In genomic region chr7:125828561-125828960, GRCm38 (mm10) we compare ENCODE assay signal across 16 mouse cellular contexts.
A peak's percentile ranks its signal among the peaks of the same experiment; 100 is the strongest.
DNase-seq lines count a peak whose midpoint lies in the region; ATAC-seq and TF ChIP-seq lines count a peak whose summit lies in the region.
"Had no signal": no experiment of that assay in that cellular context is flagged by ENCODE, and none has a peak within 500 bp of the region (broad histone marks: within the 10 kb centered on the region; RNA-seq: fewer than 3 reads in every experiment).

No protein-coding gene starts in this region.

- TF ChIP-seq CTCF in liver, postnatal 0 days (IDR thresholded peaks at IDR 0.05; ENCODE audit: low read depth): no peak

- H3K9ac ChIP-seq in heart, embryonic 16.5 days (ENCODE audit: low read length): peak overlapping the region; percentile 55
- H3K9ac ChIP-seq in lung, embryonic 16.5 days (ENCODE audit: low read length): no peak overlapping the region
- H3K9ac ChIP-seq in forebrain, embryonic 14.5 days (ENCODE audit: low read length): no peak overlapping the region
- H3K9ac ChIP-seq in midbrain, embryonic 16.5 days (ENCODE audit: low read depth, low read length): no peak overlapping the region
- H3K9ac ChIP-seq in liver, postnatal 0 days (replicated peaks): no peak overlapping the region
- H3K9ac ChIP-seq: midbrain, embryonic 12.5 days; neural tube, embryonic 13.5 days; stomach, embryonic 15.5 days had no signal

- H3K4me3 ChIP-seq in heart, embryonic 16.5 days (ENCODE audit: low read length): no peak overlapping the region
- H3K4me3 ChIP-seq in lung, embryonic 16.5 days (ENCODE audit: low read length): no peak overlapping the region
- H3K4me3 ChIP-seq in forebrain, embryonic 14.5 days (ENCODE audit: low read depth, low read length): no peak overlapping the region
- H3K4me3 ChIP-seq in midbrain, embryonic 16.5 days (ENCODE audit: low read depth, low read length): no peak overlapping the region
- H3K4me3 ChIP-seq in liver, postnatal 0 days (ENCODE audit: low read depth, low read length): no peak overlapping the region
- H3K4me3 ChIP-seq: gastrocnemius, adult 2 months; midbrain, embryonic 12.5 days; neural tube, embryonic 13.5 days; stomach, embryonic 15.5 days had no signal

- H3K36me3 ChIP-seq in heart, embryonic 16.5 days (ENCODE audit: control insufficient read depth, insufficient read depth): no peaks in the 10 kb centered on the region
- peaks cover 2% of the 10 kb centered on the region; the same call in 1 of the 2 replicates for H3K36me3 ChIP-seq in lung, embryonic 16.5 days (ENCODE audit: control insufficient read depth, insufficient read depth, low read length)
- 0 out of 2 replicates have a peak, but pooled peaks cover 5% of the 10 kb centered on the region for H3K36me3 ChIP-seq in forebrain, embryonic 14.5 days (ENCODE audit: control insufficient read depth, insufficient read depth, low read length)
- no peaks in the 10 kb centered on the region for H3K36me3 ChIP-seq in midbrain, embryonic 16.5 days (ENCODE audit: control insufficient read depth, insufficient read depth, low read length)
- H3K36me3 ChIP-seq in liver, postnatal 0 days (replicated peaks; ENCODE audit: insufficient read depth, low read length): peaks cover 3% of the 10 kb centered on the region; the same call in 1 of the 2 replicates
- H3K36me3 ChIP-seq: midbrain, embryonic 12.5 days; stomach, embryonic 15.5 days had no signal

- no peak for DNase-seq in heart, adult 18-20 months
- DNase-seq in lung, postnatal 10 days: no peak
- DNase-seq in forebrain, embryonic 14.5 days (ENCODE audit: low spot score): no peak
- no peak for DNase-seq in liver, postnatal 0 days
- DNase-seq: adrenal gland, postnatal 36 days; gastrocnemius, adult 2 months; kidney, adult 8-10 months; thymus, postnatal 25 days had no signal

- H3K9me3 ChIP-seq in heart, embryonic 16.5 days (replicated peaks; ENCODE audit: control insufficient read depth, low read length): no peaks in the 10 kb centered on the region
- H3K9me3 ChIP-seq in lung, embryonic 16.5 days (ENCODE audit: control insufficient read depth, low read length): no peaks in the 10 kb centered on the region
- H3K9me3 ChIP-seq in forebrain, embryonic 14.5 days (replicated peaks; ENCODE audit: control insufficient read depth, low read length): no peaks in the 10 kb centered on the region
- H3K9me3 ChIP-seq in midbrain, embryonic 16.5 days (replicated peaks; ENCODE audit: control insufficient read depth, low read length, poor library complexity, severe bottlenecking): no peaks in the 10 kb centered on the region
- no peaks in the 10 kb centered on the region for H3K9me3 ChIP-seq in liver, postnatal 0 days (ENCODE audit: low read length)
- H3K9me3 ChIP-seq: midbrain, embryonic 12.5 days; neural tube, embryonic 13.5 days; stomach, embryonic 15.5 days had no signal

- no peaks in the 10 kb centered on the region for H3K27me3 ChIP-seq in heart, embryonic 16.5 days (ENCODE audit: control insufficient read depth, insufficient read depth, low read length)
- H3K27me3 ChIP-seq in lung, embryonic 16.5 days (ENCODE audit: control insufficient read depth, insufficient read depth, low read depth, low read length): no peaks in the 10 kb centered on the region
- H3K27me3 ChIP-seq in forebrain, embryonic 14.5 days (replicated peaks; ENCODE audit: control insufficient read depth, insufficient read depth, low read length): no peaks in the 10 kb centered on the region
- no peaks in the 10 kb centered on the region for H3K27me3 ChIP-seq in midbrain, embryonic 16.5 days (ENCODE audit: control insufficient read depth, insufficient read depth, low read depth, low read length)
- no peaks in the 10 kb centered on the region for H3K27me3 ChIP-seq in liver, postnatal 0 days (ENCODE audit: insufficient read depth, low read length)
- H3K27me3 ChIP-seq: midbrain, embryonic 12.5 days; neural tube, embryonic 13.5 days; stomach, embryonic 15.5 days had no signal

- peak overlapping the region; percentile 95 for H3K27ac ChIP-seq in heart, embryonic 16.5 days (ENCODE audit: low read length)
- peak overlapping the region; percentile 46; the same call in 1 of the 2 replicates for H3K27ac ChIP-seq in lung, embryonic 16.5 days (ENCODE audit: low read length)
- peak overlapping the region; percentile 79 for H3K27ac ChIP-seq in forebrain, embryonic 14.5 days (ENCODE audit: low read depth, low read length)
- H3K27ac ChIP-seq in midbrain, embryonic 16.5 days (ENCODE audit: low read length): peak overlapping the region; percentile 80
- H3K27ac ChIP-seq in liver, postnatal 0 days (ENCODE audit: low read depth): no peak overlapping the region
- H3K27ac ChIP-seq: gastrocnemius, adult 2 months; midbrain, embryonic 12.5 days; stomach, embryonic 15.5 days had no signal

- ATAC-seq in heart, embryonic 16.5 days (replicated peaks; ENCODE audit: extremely low read depth, insufficient read depth, low FRiP score): no peak
- ATAC-seq in lung, embryonic 16.5 days (ENCODE audit: low read depth): no peak
- ATAC-seq in forebrain, embryonic 14.5 days: peak; percentile 51; the same call in 1 of the 2 replicates
- no peak for ATAC-seq in midbrain, embryonic 16.5 days
- ATAC-seq in liver, postnatal 0 days: no peak
- ATAC-seq: CD4-positive, CD25-positive, alpha-beta regulatory T cell, adult 4 months; lung, postnatal 0 days had no signal

- no peak for TF ChIP-seq EP300 in liver, postnatal 0 days (IDR thresholded peaks at IDR 0.05; ENCODE audit: low read depth)

- peak overlapping the region; percentile 50 for H3K4me2 ChIP-seq in heart, embryonic 16.5 days (ENCODE audit: low read depth, low read length)
- H3K4me2 ChIP-seq in lung, embryonic 16.5 days (ENCODE audit: low read depth, low read length): no peak overlapping the region
- H3K4me2 ChIP-seq in forebrain, embryonic 14.5 days (ENCODE audit: low read length): no peak overlapping the region
- H3K4me2 ChIP-seq in midbrain, embryonic 16.5 days (ENCODE audit: low read length): no peak overlapping the region
- no peak overlapping the region for H3K4me2 ChIP-seq in liver, postnatal 0 days (ENCODE audit: low read depth, low read length)
- H3K4me2 ChIP-seq: midbrain, embryonic 12.5 days; neural tube, embryonic 13.5 days; stomach, embryonic 15.5 days had no signal

- H3K4me1 ChIP-seq in heart, embryonic 16.5 days (ENCODE audit: control insufficient read depth, insufficient read depth, low read length): peaks cover 53% of the 10 kb centered on the region
- peaks cover 26% of the 10 kb centered on the region for H3K4me1 ChIP-seq in lung, embryonic 16.5 days (replicated peaks; ENCODE audit: control insufficient read depth, insufficient read depth, low read length)
- peaks cover 29% of the 10 kb centered on the region for H3K4me1 ChIP-seq in forebrain, embryonic 14.5 days (ENCODE audit: control insufficient read depth, insufficient read depth, low read length)
- H3K4me1 ChIP-seq in midbrain, embryonic 16.5 days (ENCODE audit: control insufficient read depth, insufficient read depth, low read length): peaks cover 12% of the 10 kb centered on the region
- no peaks in the 10 kb centered on the region for H3K4me1 ChIP-seq in liver, postnatal 0 days (ENCODE audit: insufficient read depth)

- WGBS in heart, embryonic 16.5 days: 65% methylated on average over 5 of the region's 5 CpGs
- 71% methylated on average over 5 of the region's 5 CpGs for WGBS in lung, embryonic 16.5 days
- WGBS in forebrain, embryonic 14.5 days: 62% methylated on average over 5 of the region's 5 CpGs
- 74% methylated on average over 5 of the region's 5 CpGs for WGBS in midbrain, embryonic 16.5 days
- WGBS in liver, postnatal 0 days (ENCODE audit: insufficient replicate concordance): 69% methylated on average over 5 of the region's 5 CpGs
